Mouse (Mus musculus): Measurements from ENCODE around the gene Trpm7. TPM values are rescaled to one million over a fixed set of nuclear protein-coding genes. Genes with fewer than 3 reads are reported as not detected.

Trpm7 gene
- polyA plus RNA-seq, 1 experiment: 5.9 TPM

DNA sequence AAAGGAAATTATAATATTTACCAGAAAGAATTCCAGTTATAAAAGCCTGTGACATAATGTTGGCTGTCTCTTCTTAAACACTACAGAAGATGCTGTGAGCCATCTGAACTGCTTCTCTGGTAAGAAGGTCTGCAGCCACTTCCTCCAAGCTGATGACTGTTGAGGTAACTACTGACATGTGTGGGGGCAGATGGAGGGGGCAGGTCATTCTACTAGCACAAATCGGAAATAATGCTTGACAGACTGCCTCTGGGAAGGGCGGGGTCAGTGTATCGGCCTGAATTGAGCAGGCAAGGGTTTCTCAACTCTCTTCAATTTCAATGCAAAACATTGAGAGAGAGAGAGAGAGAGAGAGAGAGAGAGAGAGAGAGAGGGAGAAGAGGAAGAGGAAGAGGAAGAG lies 28.1 kb upstream of the Trpm7 start:
- TF ChIP-seq USF1 (IDR thresholded peaks at IDR 0.05; ENCODE audit: low read depth) (no peak), TCF3 (IDR thresholded peaks at IDR 0.05; ENCODE audit: insufficient read length, low read depth) (no peak), POLR2AphosphoS2 (IDR thresholded peaks at IDR 0.05; ENCODE audit: insufficient read length, low read depth) (no peak), MAX (IDR thresholded peaks at IDR 0.05; ENCODE audit: low read depth) (no peak), CEBPB (IDR thresholded peaks at IDR 0.05; ENCODE audit: insufficient read depth, poor library complexity, severe bottlenecking) (no peak), MYOG (IDR thresholded peaks at IDR 0.05; ENCODE audit: control insufficient read depth in 1 of 3, insufficient read depth in 1 of 3, insufficient read length in 2 of 3, low read depth in 2 of 3) (no peak), SRF (IDR thresholded peaks at IDR 0.05; ENCODE audit: control insufficient read depth, insufficient read length, low read depth) (no peak), E2F4 (IDR thresholded peaks at IDR 0.05; ENCODE audit: insufficient read depth) (no peak), REST (IDR thresholded peaks at IDR 0.05; ENCODE audit: insufficient read depth, insufficient read length) (no peak), TCF12 (IDR thresholded peaks at IDR 0.05; ENCODE audit: insufficient read depth, poor library complexity, severe bottlenecking) (no peak), MYOD1 (IDR thresholded peaks at IDR 0.05; ENCODE audit: control insufficient read depth in 1 of 3, insufficient read length in 2 of 3, low read depth in 2 of 3) (no peak), POLR2A (IDR thresholded peaks at IDR 0.05; ENCODE audit: insufficient read length, low read depth) (no peak)
- no peaks in the 10 kb centered on the region for H3K27me3 ChIP-seq (ENCODE audit: control insufficient read depth, insufficient read depth, insufficient read length)
- H3K4me2 ChIP-seq (ENCODE audit: low read depth): no peak overlapping the region
- peaks cover 7% of the 10 kb centered on the region for H3K36me3 ChIP-seq (ENCODE audit: control insufficient read depth, insufficient read depth)
- H3K4me3 ChIP-seq: no peak overlapping the region
- H3K79me2 ChIP-seq (ENCODE audit: control insufficient read depth, insufficient read depth): no peaks in the 10 kb centered on the region
- no peak overlapping the region for H3ac ChIP-seq (ENCODE audit: control insufficient read depth, insufficient read length)

DNA sequence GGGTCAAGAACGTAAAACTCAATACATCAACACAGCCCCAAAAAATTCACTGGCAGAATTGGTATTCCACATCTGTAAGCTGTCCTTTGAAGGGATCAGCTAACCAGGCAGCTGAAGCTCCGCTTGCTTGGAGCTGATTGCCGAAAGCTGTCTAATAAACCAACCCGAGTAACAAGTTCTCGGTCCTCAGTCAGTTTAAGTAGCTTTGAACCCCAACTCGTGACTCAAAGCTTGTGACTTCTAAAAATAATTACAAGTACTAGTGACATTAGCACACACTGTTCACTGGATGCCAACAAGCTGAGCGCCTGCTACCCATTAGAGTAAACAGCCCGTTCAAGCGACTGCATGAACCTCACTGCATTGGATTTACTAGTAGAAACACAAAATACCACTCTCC lies 21.5 kb upstream of the Trpm7 start:
- Histone ChIP-seq H3K27me3 (ENCODE audit: control insufficient read depth, insufficient read depth, insufficient read length) (no peaks in the 10 kb centered on the region), H3K4me2 (ENCODE audit: low read depth) (no peak overlapping the region), H3K4me3 (no peak overlapping the region), H3K79me2 (ENCODE audit: control insufficient read depth, insufficient read depth) (no peaks in the 10 kb centered on the region), H3K36me3 (ENCODE audit: control insufficient read depth, insufficient read depth) (peaks cover 15% of the 10 kb centered on the region), H3ac (ENCODE audit: control insufficient read depth, insufficient read length) (no peak overlapping the region)
- TF ChIP-seq E2F4 (IDR thresholded peaks at IDR 0.05; ENCODE audit: insufficient read depth) (no peak), TCF12 (IDR thresholded peaks at IDR 0.05; ENCODE audit: insufficient read depth, poor library complexity, severe bottlenecking) (no peak), MYOG (IDR thresholded peaks at IDR 0.05; ENCODE audit: control insufficient read depth in 1 of 3, insufficient read depth in 1 of 3, insufficient read length in 2 of 3, low read depth in 2 of 3) (no peak), SRF (IDR thresholded peaks at IDR 0.05; ENCODE audit: control insufficient read depth, insufficient read length, low read depth) (no peak), POLR2AphosphoS2 (IDR thresholded peaks at IDR 0.05; ENCODE audit: insufficient read length, low read depth) (no peak), MAX (IDR thresholded peaks at IDR 0.05; ENCODE audit: low read depth) (no peak), REST (IDR thresholded peaks at IDR 0.05; ENCODE audit: insufficient read depth, insufficient read length) (no peak), MYOD1 (IDR thresholded peaks at IDR 0.05; ENCODE audit: control insufficient read depth in 1 of 3, insufficient read length in 2 of 3, low read depth in 2 of 3) (no peak), POLR2A (IDR thresholded peaks at IDR 0.05; ENCODE audit: insufficient read length, low read depth) (no peak), USF1 (IDR thresholded peaks at IDR 0.05; ENCODE audit: low read depth) (no peak), TCF3 (IDR thresholded peaks at IDR 0.05; ENCODE audit: insufficient read length, low read depth) (no peak), CEBPB (IDR thresholded peaks at IDR 0.05; ENCODE audit: insufficient read depth, poor library complexity, severe bottlenecking) (no peak)

DNA sequence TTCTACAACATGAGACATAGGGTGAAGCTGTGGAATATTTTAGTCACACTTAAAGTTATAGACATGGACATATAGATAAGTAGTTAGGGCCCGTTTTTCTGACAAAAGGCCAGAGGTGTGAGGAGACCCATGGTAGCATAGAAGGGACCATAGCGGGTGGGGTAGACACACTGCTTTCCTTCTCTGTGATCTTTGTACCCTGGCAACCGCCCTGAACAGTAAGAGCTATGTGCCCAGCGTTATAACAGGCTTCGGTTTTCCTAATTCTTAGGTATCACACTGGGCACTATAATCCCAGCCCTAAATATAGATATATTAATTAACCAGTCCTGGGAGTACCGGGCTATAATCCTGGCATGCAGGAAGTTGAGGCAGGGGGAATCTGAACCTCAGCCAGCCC lies 20.9 kb upstream of the Trpm7 start:
- Histone ChIP-seq H3K27me3 (ENCODE audit: control insufficient read depth, insufficient read depth, insufficient read length) (no peaks in the 10 kb centered on the region), H3K4me3 (no peak overlapping the region), H3K79me2 (ENCODE audit: control insufficient read depth, insufficient read depth) (no peaks in the 10 kb centered on the region), H3K36me3 (ENCODE audit: control insufficient read depth, insufficient read depth) (peaks cover 15% of the 10 kb centered on the region), H3K4me2 (ENCODE audit: low read depth) (no peak overlapping the region), H3ac (ENCODE audit: control insufficient read depth, insufficient read length) (no peak overlapping the region)
- TF ChIP-seq POLR2A (IDR thresholded peaks at IDR 0.05; ENCODE audit: insufficient read length, low read depth) (no peak), MYOG (IDR thresholded peaks at IDR 0.05; ENCODE audit: control insufficient read depth in 1 of 3, insufficient read depth in 1 of 3, insufficient read length in 2 of 3, low read depth in 2 of 3) (no peak), TCF3 (IDR thresholded peaks at IDR 0.05; ENCODE audit: insufficient read length, low read depth) (no peak), POLR2AphosphoS2 (IDR thresholded peaks at IDR 0.05; ENCODE audit: insufficient read length, low read depth) (no peak), REST (IDR thresholded peaks at IDR 0.05; ENCODE audit: insufficient read depth, insufficient read length) (no peak), E2F4 (IDR thresholded peaks at IDR 0.05; ENCODE audit: insufficient read depth) (no peak), MYOD1 (IDR thresholded peaks at IDR 0.05; ENCODE audit: control insufficient read depth in 1 of 3, insufficient read length in 2 of 3, low read depth in 2 of 3) (no peak), SRF (IDR thresholded peaks at IDR 0.05; ENCODE audit: control insufficient read depth, insufficient read length, low read depth) (no peak), CEBPB (IDR thresholded peaks at IDR 0.05; ENCODE audit: insufficient read depth, poor library complexity, severe bottlenecking) (no peak), USF1 (IDR thresholded peaks at IDR 0.05; ENCODE audit: low read depth) (no peak), MAX (IDR thresholded peaks at IDR 0.05; ENCODE audit: low read depth) (no peak), TCF12 (IDR thresholded peaks at IDR 0.05; ENCODE audit: insufficient read depth, poor library complexity, severe bottlenecking) (no peak)

DNA sequence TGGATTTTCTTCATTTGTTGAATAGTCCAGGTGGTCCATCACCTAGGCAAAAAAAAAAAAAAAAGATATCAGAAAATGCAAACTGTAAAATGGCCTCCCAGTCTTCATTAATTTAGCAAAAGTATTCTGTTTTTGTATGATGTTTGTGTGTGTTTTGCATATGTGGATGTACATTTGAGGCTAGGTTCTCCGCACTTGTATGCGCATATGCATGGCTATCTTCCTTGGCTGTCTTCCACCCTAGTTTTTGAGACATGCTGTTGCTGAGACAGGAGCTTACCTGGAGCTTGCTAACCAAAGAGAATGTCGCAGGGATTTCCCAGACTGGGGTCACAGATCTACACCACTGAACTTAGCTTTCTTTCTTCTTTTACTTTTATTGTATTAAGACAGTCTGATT lies 18.2 kb upstream of the Trpm7 start:
- TF ChIP-seq SRF (IDR thresholded peaks at IDR 0.05; ENCODE audit: control insufficient read depth, insufficient read length, low read depth) (no peak), MAX (IDR thresholded peaks at IDR 0.05; ENCODE audit: low read depth) (no peak), MYOD1 (IDR thresholded peaks at IDR 0.05; ENCODE audit: control insufficient read depth in 1 of 3, insufficient read length in 2 of 3, low read depth in 2 of 3) (no peak), E2F4 (IDR thresholded peaks at IDR 0.05; ENCODE audit: insufficient read depth) (no peak), TCF12 (IDR thresholded peaks at IDR 0.05; ENCODE audit: insufficient read depth, poor library complexity, severe bottlenecking) (no peak), MYOG (IDR thresholded peaks at IDR 0.05; ENCODE audit: control insufficient read depth in 1 of 3, insufficient read depth in 1 of 3, insufficient read length in 2 of 3, low read depth in 2 of 3) (no peak), POLR2A (IDR thresholded peaks at IDR 0.05; ENCODE audit: insufficient read length, low read depth) (no peak), TCF3 (IDR thresholded peaks at IDR 0.05; ENCODE audit: insufficient read length, low read depth) (no peak), POLR2AphosphoS2 (IDR thresholded peaks at IDR 0.05; ENCODE audit: insufficient read length, low read depth) (no peak), USF1 (IDR thresholded peaks at IDR 0.05; ENCODE audit: low read depth) (no peak), CEBPB (IDR thresholded peaks at IDR 0.05; ENCODE audit: insufficient read depth, poor library complexity, severe bottlenecking) (no peak), REST (IDR thresholded peaks at IDR 0.05; ENCODE audit: insufficient read depth, insufficient read length) (no peak)
- H3K4me3 ChIP-seq: no peak overlapping the region
- H3ac ChIP-seq (ENCODE audit: control insufficient read depth, insufficient read length): no peak overlapping the region
- H3K79me2 ChIP-seq (ENCODE audit: control insufficient read depth, insufficient read depth): no peaks in the 10 kb centered on the region
- H3K27me3 ChIP-seq (ENCODE audit: control insufficient read depth, insufficient read depth, insufficient read length): no peaks in the 10 kb centered on the region
- no peak overlapping the region for H3K4me2 ChIP-seq (ENCODE audit: low read depth)
- H3K36me3 ChIP-seq (ENCODE audit: control insufficient read depth, insufficient read depth): peaks cover 9% of the 10 kb centered on the region

Data from myocyte (in vitro differentiated cells).